Mouse (Mus musculus): ENCODE results near the gene 4932438H23Rik.

- TF ChIP-seq CTCF (IDR thresholded peaks at IDR 0.05; ENCODE audit: insufficient read depth, low read length), result no peak
- TF ChIP-seq POLR2A (IDR thresholded peaks at IDR 0.05; ENCODE audit: borderline replicate concordance, extremely low read depth, low read depth, low read length), result no peak
Observed at GRCm38 (mm10) chr16:91140457-91140856, 45.5 kb upstream of the 4932438H23Rik start.

Data from lung, adult 2 months (tissue).